Mouse (Mus musculus) neural tube, embryonic 15.5 days (tissue): ENCODE results near the gene Col11a2. TPM values are rescaled to one million over a fixed set of nuclear protein-coding genes. Genes with fewer than 3 reads are reported as not detected.

ENCODE experiments used
- ATAC-seq: fragments of 200-750 bp; cut with Nextera tagmentation; 2 replicates; pipeline ENCODE4 v1.8.0; 2017; ENCODE audit warnings: mild to moderate bottlenecking, moderate TSS enrichment, moderate library complexity; ENCODE audit not compliant: low FRiP score
- H3K27ac ChIP-seq: fragments of 300-500 bp; sonication (generic); replicated peaks from 2 replicates; pipeline ENCODE4 v1.5.1; 2015; ENCODE audit warnings: mild to moderate bottlenecking, inconsistent platforms
- H3K27me3 ChIP-seq: fragments of 300-500 bp; sonication (generic); replicated peaks from 2 replicates; pipeline ENCODE4 v1.6.1; 2015; ENCODE audit warnings: inconsistent platforms
- H3K36me3 ChIP-seq: fragments of 300-500 bp; sonication (generic); 2 replicates; pipeline ENCODE4 v1.6.1; 2015; ENCODE audit warnings: inconsistent platforms
- H3K4me1 ChIP-seq: fragments of 300-500 bp; sonication (generic); 2 replicates; pipeline ENCODE4 v1.6.1; 2015; ENCODE audit warnings: inconsistent platforms
- H3K4me2 ChIP-seq: fragments of 300-500 bp; sonication (generic); 2 replicates; pipeline ENCODE4 v1.6.1; 2015; ENCODE audit warnings: inconsistent platforms, mild to moderate bottlenecking, moderate library complexity
- H3K4me3 ChIP-seq: fragments of 300-500 bp; sonication (generic); replicated peaks from 2 replicates; pipeline ENCODE4 v1.5.1; 2015; ENCODE audit warnings: mild to moderate bottlenecking, inconsistent platforms
- H3K9ac ChIP-seq: fragments of 300-500 bp; sonication (generic); replicated peaks from 2 replicates; pipeline ENCODE4 v1.6.1; 2015; ENCODE audit warnings: mild to moderate bottlenecking, inconsistent platforms
- H3K9me3 ChIP-seq: fragments of 300-500 bp; sonication (generic); replicated peaks from 2 replicates; pipeline ENCODE4 v1.6.1; 2016; ENCODE audit warnings: inconsistent platforms
- WGBS: fragments of 180-500 bp; shearing (Covaris S2); methylation state at CpG from one replicate; pipeline ENCODE4 v1.1.7; 2015; ENCODE audit warnings: mixed read lengths; 5-methylcytosine and 5-hydroxymethylcytosine counted together
- polyA plus RNA-seq: library from polyadenylated mRNA; unstranded; fragments of >200 nt; fragmentation: Nextera tagmentation; extraction: Ambion mirVana; gene quantifications from 2 replicates; pipeline ENCODE4 v1.2.1, GENCODE M21; 2015

The Col11a2 gene
- polyA plus RNA-seq, 1 experiment from 2014 or later = 9.4 TPM

- ATAC-seq = peak; percentile 65
- H3K4me1 ChIP-seq = peaks cover 78% of the 10 kb centered on the region
- WGBS = under 1% methylated on average over 49 of the region's 49 CpGs
Observed at GRCm38 (mm10) chr17:34027656-34028223, 11.5 kb upstream of the Col11a2 start, which contains the start of gene H2-Ke6. Gene H2-Ke6 (minus strand): TSS chr17:34028060.

GRCm38 (mm10) chr17:34028501-34029149 lies 10.6 kb upstream of the Col11a2 start:
- Histone ChIP-seq H3K4me1 (peaks cover 78% of the 10 kb centered on the region), H3K27me3 (no peaks in the 10 kb centered on the region), H3K27ac (peak overlapping the region; percentile 98), H3K4me2 (peak overlapping the region; percentile 98), H3K36me3 (peaks cover 18% of the 10 kb centered on the region), H3K9ac (no peak overlapping the region), H3K4me3 (peak overlapping the region; percentile 64), H3K9me3 (no peaks in the 10 kb centered on the region)
- ATAC-seq = no peak
- WGBS = 45% methylated on average over 17 of the region's 17 CpGs

More at GRCm38 (mm10) chr17:34027656-34028223, 11.5 kb upstream of the Col11a2 start, which contains the start of gene H2-Ke6:
- H3K36me3 ChIP-seq = peaks cover 18% of the 10 kb centered on the region
- H3K27ac ChIP-seq = peak within 1 kb of the TSS; percentile 98
- H3K4me2 ChIP-seq = peak within 1 kb of the TSS; percentile 98
- no peaks in the 10 kb centered on the region for H3K27me3 ChIP-seq
- H3K4me3 ChIP-seq = peak within 1 kb of the TSS; percentile 64
- peak within 1 kb of the TSS; percentile 67 for H3K9ac ChIP-seq
- no peaks in the 10 kb centered on the region for H3K9me3 ChIP-seq

GRCm38 (mm10) chr17:34029150-34029889 lies 9.9 kb upstream of the Col11a2 start:
- H3K9ac ChIP-seq = no peak overlapping the region; the same call in 1 of the 2 replicates

GRCm38 (mm10) chr17:34029890-34030595 lies 9.2 kb upstream of the Col11a2 start:
- peak overlapping the region; percentile 100 for H3K27ac ChIP-seq
- ATAC-seq = no peak
- 72% methylated on average over 21 of the region's 21 CpGs for whole genome bisulfite sequencing

More at GRCm38 (mm10) chr17:34029150-34029889, 9.9 kb upstream of the Col11a2 start:
- Histone ChIP-seq H3K4me3 (0 out of 2 replicates have a peak overlapping the region, but pooled peaks have one; percentile 85), H3K27ac (no peak overlapping the region), H3K36me3 (peaks cover 20% of the 10 kb centered on the region), H3K27me3 (no peaks in the 10 kb centered on the region), H3K9me3 (no peaks in the 10 kb centered on the region), H3K4me1 (peaks cover 78% of the 10 kb centered on the region), H3K4me2 (peak overlapping the region; percentile 98)
- 86% methylated on average over 18 of the region's 18 CpGs for WGBS
- no peak for ATAC-seq

GRCm38 (mm10) chr17:34030861-34031326 lies 8.3 kb upstream of the Col11a2 start:
- peak overlapping the region; percentile 85 for H3K4me3 ChIP-seq
- peaks cover 30% of the 10 kb centered on the region for H3K36me3 ChIP-seq
- H3K27me3 ChIP-seq = no peaks in the 10 kb centered on the region
- 7% methylated on average over 20 of the region's 20 CpGs for WGBS
- peaks cover 69% of the 10 kb centered on the region for H3K4me1 ChIP-seq
- no peaks in the 10 kb centered on the region for H3K9me3 ChIP-seq
- H3K9ac ChIP-seq = peak overlapping the region; percentile 93
- H3K4me2 ChIP-seq = peak overlapping the region; percentile 98
- ATAC-seq = no peak
- peak overlapping the region; percentile 100 for H3K27ac ChIP-seq

More at GRCm38 (mm10) chr17:34029890-34030595, 9.2 kb upstream of the Col11a2 start:
- Histone ChIP-seq H3K9me3 (no peaks in the 10 kb centered on the region), H3K4me3 (peak overlapping the region; percentile 85), H3K4me2 (peak overlapping the region; percentile 98), H3K27me3 (no peaks in the 10 kb centered on the region), H3K4me1 (peaks cover 77% of the 10 kb centered on the region), H3K9ac (peak overlapping the region; percentile 93), H3K36me3 (peaks cover 22% of the 10 kb centered on the region)

GRCm38 (mm10) chr17:34031465-34032173 lies 7.6 kb upstream of the Col11a2 start, which contains the start of the genes Slc39a7 and Rxrb:
Gene Slc39a7 (minus strand): TSS chr17:34031682.
Gene Rxrb (plus strand): TSS chr17:34031812.
- Histone ChIP-seq H3K9me3 (no peaks in the 10 kb centered on the region), H3K27ac (peak within 1 kb of the TSS; percentile 100), H3K36me3 (peaks cover 37% of the 10 kb centered on the region), H3K27me3 (no peaks in the 10 kb centered on the region), H3K4me3 (peak within 1 kb of the TSS; percentile 85), H3K4me2 (peak within 1 kb of the TSS; percentile 98), H3K4me1 (peaks cover 62% of the 10 kb centered on the region), H3K9ac (peak within 1 kb of the TSS; percentile 93)
- WGBS = under 1% methylated on average over 83 of the region's 88 CpGs
- ATAC-seq = peak; percentile 83

- Histone ChIP-seq H3K4me1 (peaks cover 56% of the 10 kb centered on the region), H3K36me3 (peaks cover 43% of the 10 kb centered on the region)
- 0% methylated on average over 40 of the region's 48 CpGs for WGBS
Observed at GRCm38 (mm10) chr17:34032174-34032632, 7.0 kb upstream of the Col11a2 start.

GRCm38 (mm10) chr17:34032806-34033205 lies 6.4 kb upstream of the Col11a2 start:
- H3K9ac ChIP-seq = peak overlapping the region; percentile 93
- peaks cover 52% of the 10 kb centered on the region for H3K4me1 ChIP-seq
- peak overlapping the region; percentile 100 for H3K27ac ChIP-seq
- 65% methylated on average over 9 of the region's 9 CpGs for WGBS
- H3K36me3 ChIP-seq = peaks cover 49% of the 10 kb centered on the region
- H3K9me3 ChIP-seq = no peaks in the 10 kb centered on the region
- H3K27me3 ChIP-seq = no peaks in the 10 kb centered on the region
- H3K4me2 ChIP-seq = peak overlapping the region; percentile 98
- ATAC-seq = no peak
- H3K4me3 ChIP-seq = peak overlapping the region; percentile 85

More at GRCm38 (mm10) chr17:34032174-34032632, 7.0 kb upstream of the Col11a2 start:
- Histone ChIP-seq H3K4me2 (peak overlapping the region; percentile 98), H3K9me3 (no peaks in the 10 kb centered on the region), H3K27ac (peak overlapping the region; percentile 100), H3K27me3 (no peaks in the 10 kb centered on the region), H3K9ac (peak overlapping the region; percentile 93), H3K4me3 (peak overlapping the region; percentile 85)
- ATAC-seq = peak; percentile 9; the same call in 1 of the 2 replicates

GRCm38 (mm10) chr17:34033441-34033840 lies 5.8 kb upstream of the Col11a2 start:
- Histone ChIP-seq H3K4me3 (peak overlapping the region; percentile 85), H3K4me1 (peaks cover 52% of the 10 kb centered on the region), H3K9me3 (no peaks in the 10 kb centered on the region), H3K9ac (peak overlapping the region; percentile 93; the same call in 1 of the 2 replicates), H3K27me3 (no peaks in the 10 kb centered on the region), H3K27ac (no peak overlapping the region), H3K4me2 (peak overlapping the region; percentile 98), H3K36me3 (peaks cover 50% of the 10 kb centered on the region)
- ATAC-seq = no peak
- 92% methylated on average over 9 of the region's 9 CpGs for WGBS

- Histone ChIP-seq H3K9me3 (no peaks in the 10 kb centered on the region), H3K27me3 (no peaks in the 10 kb centered on the region), H3K27ac (no peak overlapping the region), H3K9ac (no peak overlapping the region), H3K36me3 (peaks cover 44% of the 10 kb centered on the region), H3K4me3 (no peak overlapping the region), H3K4me1 (peaks cover 52% of the 10 kb centered on the region), H3K4me2 (no peak overlapping the region)
- 79% methylated on average over 10 of the region's 10 CpGs for WGBS
- no peak for ATAC-seq
Observed at GRCm38 (mm10) chr17:34034064-34034463, 5.2 kb upstream of the Col11a2 start.
